Mouse (Mus musculus): ENCODE results near the gene Matn1. TPM values are rescaled to one million over a fixed set of nuclear protein-coding genes. Genes with fewer than 3 reads are reported as not detected.

The Matn1 gene
- total RNA-seq, 2 experiments from 2014 or later = not detected

DNA sequence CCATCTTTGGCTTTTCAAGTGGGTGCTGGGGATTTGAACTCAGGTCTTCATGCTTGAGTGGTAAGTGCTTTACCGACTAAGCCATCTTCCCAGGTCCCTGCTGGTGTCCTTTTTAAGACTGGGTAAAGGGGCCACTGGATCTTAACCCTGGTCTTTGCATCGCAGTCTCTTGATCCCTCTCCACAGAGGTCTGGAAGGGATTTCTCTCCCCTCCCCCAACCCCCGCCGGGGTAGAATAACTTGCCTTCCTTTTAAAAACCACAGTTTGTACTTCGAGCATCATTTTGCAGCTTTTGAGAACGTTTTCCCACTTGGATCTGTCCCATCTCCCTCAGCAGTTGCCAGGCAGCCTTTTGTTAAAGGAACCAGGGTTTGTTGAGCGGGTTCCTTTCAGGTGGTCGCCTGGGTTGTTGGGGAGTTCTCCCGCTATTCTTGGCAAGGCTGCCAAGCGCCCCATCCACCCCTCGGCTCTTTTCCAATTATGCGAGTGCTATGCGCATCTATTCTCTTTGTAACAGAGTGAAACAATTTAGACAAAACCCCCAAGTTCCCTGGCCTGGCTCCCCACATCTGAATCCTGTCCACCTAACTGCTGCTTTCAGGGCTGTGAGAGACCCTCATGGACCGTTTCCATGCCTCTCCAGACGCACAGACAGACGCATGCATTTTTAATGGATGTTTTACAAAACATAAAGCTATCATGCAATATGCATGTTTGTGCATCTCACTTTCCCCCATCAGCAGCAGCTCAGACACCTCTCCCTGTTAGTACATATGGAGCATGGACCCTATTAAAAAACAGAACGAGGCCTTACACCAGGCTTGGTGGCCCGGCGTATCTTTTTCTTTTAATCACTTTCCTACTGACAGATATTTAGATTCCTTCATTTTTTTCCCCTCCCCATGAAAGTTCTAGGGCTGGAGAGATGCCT lies 29.4 kb downstream of the Matn1 start:
- no peak for ATAC-seq (ENCODE audit: poor library complexity, severe bottlenecking)

DNA sequence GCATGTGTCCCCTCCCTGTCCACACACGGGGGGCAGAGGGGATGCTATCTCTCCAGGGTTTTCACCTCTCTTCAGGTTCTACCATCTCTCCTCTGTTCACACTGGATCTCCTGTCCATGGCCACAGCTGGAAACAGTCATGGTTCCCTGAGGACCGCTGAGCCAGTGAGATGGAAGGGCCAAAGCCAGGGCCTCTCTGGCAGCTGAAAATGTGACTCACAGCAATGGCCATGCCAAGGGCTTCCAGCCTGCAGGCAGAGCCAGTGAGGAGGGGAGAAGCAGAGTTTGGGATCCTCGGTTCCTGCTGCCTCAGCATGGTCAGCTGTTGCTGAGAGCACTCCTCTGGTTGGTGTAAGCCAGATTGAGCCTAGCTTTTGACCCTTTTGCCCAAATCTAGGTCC lies 34.8 kb downstream of the Matn1 start:
- ATAC-seq (ENCODE audit: poor library complexity, severe bottlenecking) = no peak

DNA sequence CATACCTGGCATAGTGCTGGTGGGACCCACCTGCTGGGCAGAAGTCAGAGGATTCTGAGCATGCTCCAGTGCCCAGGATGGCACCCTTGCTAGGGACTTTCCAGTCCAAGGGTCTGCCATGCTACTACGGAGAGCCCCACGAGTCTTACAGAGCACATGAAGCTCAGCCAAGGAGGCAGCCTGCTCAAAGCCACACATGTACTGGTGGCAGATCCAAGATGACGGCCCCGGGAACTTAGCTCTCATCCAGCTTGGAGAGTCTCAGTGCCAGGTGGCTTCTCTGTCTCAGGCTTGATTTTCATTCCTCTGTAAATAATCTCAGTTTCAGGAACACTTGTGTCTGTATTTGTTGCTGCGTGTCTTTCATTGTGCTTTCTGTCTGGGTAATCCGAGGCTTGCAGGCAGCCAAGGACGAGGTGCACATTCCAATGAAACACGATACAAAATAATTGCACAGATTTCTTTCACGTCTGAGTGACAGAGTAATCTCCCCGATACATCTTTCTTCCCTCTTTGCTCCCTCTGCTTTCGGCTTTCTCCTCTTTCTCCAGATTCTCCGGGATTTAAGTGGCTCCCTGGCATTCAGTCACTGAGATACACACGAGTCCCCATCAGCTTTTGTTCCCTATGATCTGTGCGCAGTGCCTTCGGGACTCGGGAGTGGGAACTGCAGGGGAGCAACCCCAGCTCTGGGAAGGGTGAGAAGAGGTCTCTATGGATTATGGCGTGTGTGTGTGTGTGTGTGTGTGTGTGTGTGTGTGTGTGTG lies 40.4 kb downstream of the Matn1 start:
- no peak for ATAC-seq (ENCODE audit: poor library complexity, severe bottlenecking)

DNA sequence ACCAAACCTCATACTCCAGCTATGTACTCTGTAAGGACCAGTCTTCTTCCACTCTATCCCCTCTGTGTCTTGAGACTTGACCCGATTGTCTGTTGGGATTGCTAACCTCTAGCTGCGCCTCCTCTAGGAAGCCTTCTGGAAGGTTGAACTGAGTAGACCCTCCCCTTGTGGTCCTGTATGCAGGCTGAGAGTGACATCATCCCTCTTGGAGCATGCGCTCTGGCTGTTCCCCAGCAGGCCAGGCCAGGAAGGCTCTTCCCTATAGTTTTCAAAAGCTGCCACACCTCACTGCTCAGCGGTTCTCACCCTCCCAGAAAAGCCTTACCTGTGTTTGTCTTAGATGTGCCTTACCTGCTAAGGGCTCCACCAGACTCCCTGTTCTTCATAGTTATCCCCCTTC lies 42.9 kb downstream of the Matn1 start:
- ATAC-seq (ENCODE audit: poor library complexity, severe bottlenecking) = no peak

DNA sequence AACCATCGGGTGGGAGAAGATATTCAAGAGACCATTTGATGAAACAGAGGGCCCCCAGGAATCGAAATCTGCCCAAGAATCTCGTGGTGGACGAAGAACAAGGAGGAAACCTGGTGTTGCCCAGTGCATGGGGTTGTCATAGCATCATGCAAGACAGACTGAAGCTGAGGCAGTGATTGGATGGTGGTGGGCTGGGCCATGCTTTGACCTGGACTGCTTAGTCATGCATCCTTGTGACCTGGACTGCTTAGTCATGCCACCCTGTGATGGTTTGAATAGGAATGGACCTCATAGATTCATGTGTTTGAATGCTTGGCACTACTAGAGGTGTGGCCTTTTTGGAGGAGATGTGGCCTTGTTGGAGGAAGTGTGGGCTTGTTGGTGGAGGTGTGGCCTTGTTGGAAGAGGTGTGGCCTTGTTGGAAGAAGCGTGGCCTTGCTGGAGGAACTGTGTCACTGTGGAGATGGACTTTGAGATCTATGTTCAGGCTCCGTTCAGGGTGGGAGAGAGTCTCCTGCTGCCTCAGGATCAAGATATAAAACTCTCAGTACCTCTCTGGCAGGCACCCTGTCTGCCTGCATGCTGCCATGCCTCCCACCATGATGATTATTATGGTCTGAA lies 44.1 kb downstream of the Matn1 start:
- ATAC-seq (ENCODE audit: poor library complexity, severe bottlenecking) = no peak

DNA sequence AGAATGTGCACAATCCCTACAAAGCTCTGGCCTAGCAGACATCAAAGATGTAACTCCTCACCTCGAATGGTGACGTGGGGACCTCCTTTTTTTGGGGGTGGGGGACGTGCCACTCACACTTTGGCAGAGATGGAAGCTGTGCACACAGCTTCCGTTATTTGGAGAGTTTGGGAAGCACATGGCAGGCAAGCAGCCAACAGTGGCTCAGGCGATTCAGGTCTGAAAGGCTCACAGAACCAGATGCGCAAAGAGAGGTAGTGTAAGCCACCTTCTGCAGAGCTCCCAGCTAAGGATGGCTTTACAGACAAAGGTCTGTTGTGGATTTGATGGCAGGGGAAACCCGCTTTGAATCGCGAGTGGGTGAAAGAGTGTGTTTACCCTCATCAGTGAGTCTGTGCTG lies 45.0 kb downstream of the Matn1 start:
- no peak for ATAC-seq (ENCODE audit: poor library complexity, severe bottlenecking)

DNA sequence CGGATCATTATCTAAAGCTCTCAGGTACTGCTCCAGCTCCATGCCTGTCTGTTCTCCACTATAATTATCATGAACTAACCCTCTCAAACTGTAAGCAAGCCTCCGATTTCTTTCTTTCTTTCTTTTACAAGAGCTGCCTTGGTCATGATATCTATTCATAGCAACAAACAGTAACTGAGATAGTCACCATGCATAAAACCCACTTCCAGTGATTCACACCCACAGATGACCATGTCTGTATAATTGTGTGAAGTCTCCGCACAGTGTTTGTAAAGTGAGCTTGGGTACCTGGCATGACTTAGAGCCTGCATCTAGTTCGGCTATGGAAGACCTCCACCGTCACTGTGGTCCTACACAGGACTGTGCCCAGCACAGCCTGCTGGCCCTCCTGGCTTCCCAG lies 46.8 kb downstream of the Matn1 start:
- no peak for ATAC-seq (ENCODE audit: poor library complexity, severe bottlenecking)

DNA sequence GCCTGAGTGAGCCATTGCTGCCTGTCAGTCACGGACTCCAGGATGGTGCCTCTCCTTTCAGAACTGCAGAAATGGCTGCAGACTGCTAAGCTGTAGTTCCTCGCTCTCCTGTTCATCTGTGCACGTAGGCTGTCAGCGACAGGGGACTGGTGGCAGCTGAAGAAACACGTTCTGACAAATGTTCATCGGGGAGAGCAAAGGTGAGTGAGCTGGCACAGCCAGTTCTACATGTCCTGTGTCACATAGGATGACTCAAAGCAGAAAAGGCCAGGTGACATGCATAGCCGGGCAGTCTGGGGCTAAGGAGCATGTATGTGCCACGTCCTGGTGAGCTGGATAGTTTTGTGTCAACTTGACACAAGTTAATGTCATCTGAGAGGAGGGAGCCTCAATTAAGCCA lies 50.4 kb downstream of the Matn1 start:
- no peak for ATAC-seq (ENCODE audit: poor library complexity, severe bottlenecking)

DNA sequence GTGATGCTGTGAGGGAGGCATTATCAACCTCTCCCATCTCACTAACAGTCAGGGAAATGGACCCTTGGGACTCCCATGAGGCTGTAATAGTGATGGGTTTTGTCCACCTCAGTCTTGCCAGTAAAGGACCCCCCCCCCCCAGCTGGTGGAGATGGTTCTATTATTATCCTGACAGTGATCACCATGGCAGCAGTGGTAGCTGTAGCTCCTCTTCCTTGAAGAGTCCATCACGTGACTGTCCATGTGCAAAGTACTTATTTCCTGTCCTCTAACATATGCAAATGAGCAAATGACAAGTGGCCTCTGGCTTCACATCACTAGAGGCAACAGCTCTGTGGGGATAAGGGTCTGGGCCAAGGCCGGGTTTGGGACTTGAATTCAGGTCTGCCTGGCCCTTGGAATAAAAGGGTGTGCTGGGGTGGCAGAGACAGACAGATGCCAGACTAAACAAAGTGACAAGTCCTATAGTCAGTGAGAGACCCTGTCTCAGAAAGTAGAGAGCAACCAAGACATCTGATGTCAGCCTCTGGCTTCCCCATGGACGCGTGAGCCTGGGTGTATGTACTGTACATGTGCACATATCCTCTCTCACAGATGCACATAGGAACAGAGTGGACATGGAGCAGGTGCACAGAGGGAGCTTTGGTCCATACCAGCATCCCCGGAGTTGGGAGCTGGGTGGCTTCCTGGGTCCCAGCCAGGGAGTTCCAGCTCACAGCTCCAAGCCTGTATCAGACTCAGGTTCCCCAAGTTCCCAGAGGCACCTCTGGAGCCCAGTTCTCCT lies 55.8 kb downstream of the Matn1 start:
- no peak for ATAC-seq (ENCODE audit: poor library complexity, severe bottlenecking)

DNA sequence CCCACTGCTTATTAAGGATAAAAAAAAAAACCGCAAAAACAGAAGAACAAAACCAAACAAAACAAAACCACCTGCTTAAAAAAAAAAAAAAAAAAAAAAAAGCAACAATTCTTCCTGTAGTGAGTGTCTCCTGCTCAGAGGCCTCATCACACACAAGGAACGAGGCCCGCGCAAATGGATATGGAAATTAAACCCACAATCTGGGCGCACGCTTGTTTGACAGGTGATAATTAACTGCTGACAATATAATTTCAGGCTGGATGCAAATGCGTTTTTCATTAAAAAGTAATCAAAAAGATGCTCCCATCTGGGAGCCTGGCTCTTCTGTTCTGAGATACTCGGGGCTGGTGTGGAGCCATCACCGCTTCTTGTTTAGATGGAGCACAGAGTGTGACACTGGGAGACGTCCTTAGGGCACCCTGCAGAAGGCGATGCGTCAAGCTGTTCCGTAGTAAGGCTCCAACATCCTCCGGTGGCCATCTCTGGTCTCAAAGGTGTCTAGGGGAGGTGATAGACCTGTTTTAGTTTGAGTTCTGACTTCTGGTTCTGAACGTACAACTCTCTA lies 56.5 kb downstream of the Matn1 start:
- ATAC-seq (ENCODE audit: poor library complexity, severe bottlenecking) = no peak

Other genes with a start within 250 kb of the Matn1 start
- gene Sdc3, start 151.8 kb upstream of the Matn1 start, total RNA-seq (2015) = 22.6 and 31.3 TPM in 2 replicates
- 13.6 and 20.2 TPM in 2 replicates for gene Sdc3, start 151.8 kb upstream of the Matn1 start, total RNA-seq (2017)
- gene Laptm5, start 31.3 kb upstream of the Matn1 start, total RNA-seq (2015) = 1,039 and 1,095 TPM in 2 replicates
- gene Laptm5, start 31.3 kb upstream of the Matn1 start, total RNA-seq (2017) = 312 and 362 TPM in 2 replicates

Data from megakaryocyte, adult 5-6 weeks (primary cell).